Mouse (Mus musculus) heart, postnatal 0 days (tissue): ENCODE data around the gene Tbc1d8b. TPM values are rescaled to one million over a fixed set of nuclear protein-coding genes. Genes with fewer than 3 reads are reported as not detected.

Experiments
- ATAC-seq: fragments of 200-750 bp; cut with Nextera tagmentation; 2 replicates; pipeline ENCODE4 v1.8.0; 2017; ENCODE audit warnings: low read depth, moderate number of reproducible peaks, moderate library complexity; ENCODE audit not compliant: insufficient read depth
- DNase-seq: peaks from one replicate; pipeline ENCODE4 v3.0.0-alpha.2; 2016; ENCODE audit warnings: low spot score
- H3K27ac ChIP-seq: fragments of 300-500 bp; sonication (generic); 2 replicates; pipeline ENCODE4 v1.5.1; 2014; ENCODE audit warnings: low read depth, mild to moderate bottlenecking
- H3K27me3 ChIP-seq: fragments of 300-500 bp; sonication (generic); 2 replicates; pipeline ENCODE4 v1.6.1; 2014; ENCODE audit warnings: low read length, mixed read lengths; ENCODE audit not compliant: control insufficient read depth, insufficient read depth
- H3K36me3 ChIP-seq: fragments of 300-500 bp; sonication (generic); replicated peaks from 2 replicates; pipeline ENCODE4 v1.6.1; 2014; ENCODE audit warnings: low read length, mixed read lengths; ENCODE audit not compliant: control insufficient read depth, insufficient read depth
- H3K4me1 ChIP-seq: fragments of 300-500 bp; sonication (generic); 2 replicates; pipeline ENCODE4 v1.6.1; 2014; ENCODE audit warnings: antibody characterized with exemption; ENCODE audit not compliant: control insufficient read depth, insufficient read depth
- H3K4me2 ChIP-seq: fragments of 300-500 bp; sonication (generic); 2 replicates; pipeline ENCODE4 v1.6.1; 2014; ENCODE audit warnings: low read depth, mild to moderate bottlenecking, low read length, moderate library complexity
- H3K4me3 ChIP-seq: fragments of 300-500 bp; sonication (generic); 2 replicates; pipeline ENCODE4 v1.5.1; 2014; ENCODE audit warnings: low read depth, low read length
- H3K9ac ChIP-seq: fragments of 300-500 bp; sonication (generic); replicated peaks from 2 replicates; pipeline ENCODE4 v1.6.1; 2014; ENCODE audit warnings: low read depth, low read length, mixed read lengths
- H3K9me3 ChIP-seq: fragments of 300-500 bp; sonication (generic); replicated peaks from 2 replicates; pipeline ENCODE4 v1.6.1; 2016; ENCODE audit warnings: low read length; ENCODE audit not compliant: control insufficient read depth
- CTCF ChIP-seq: IDR thresholded peaks from 2 replicates; pipeline ENCODE4 v1.5.1; 2016; ENCODE audit warnings: antibody characterized with exemption, control low read depth, low read depth
- EP300 ChIP-seq: IDR thresholded peaks from 2 replicates; pipeline ENCODE4 v1.6.1; 2016; ENCODE audit warnings: antibody characterized with exemption, low read depth
- WGBS: fragments of 180-500 bp; shearing (Covaris S2); extraction: QIAGEN DNeasy Blood & Tissue Kit; methylation state at CpG from one replicate; pipeline ENCODE4 v1.1.7; 2014; 5-methylcytosine and 5-hydroxymethylcytosine counted together
- polyA plus RNA-seq: library from polyadenylated mRNA; unstranded; fragments of >200 nt; fragmentation: Nextera tagmentation; extraction: Ambion mirVana; gene quantifications from 2 replicates; pipeline ENCODE4 v1.2.1, GENCODE M21; 2015
- total RNA-seq: library from RNA; depleted of rRNA; stranded (reverse); fragments of >200 nt; gene quantifications from 2 replicates; pipeline ENCODE4 v1.2.3, GENCODE M21; 2014; ENCODE audit warnings: low replicate concordance; rRNA removed

Tbc1d8b gene
- total and polyA plus RNA-seq, 2 experiments from 2014 or later = 1.7 to 2.2 TPM

DNA sequence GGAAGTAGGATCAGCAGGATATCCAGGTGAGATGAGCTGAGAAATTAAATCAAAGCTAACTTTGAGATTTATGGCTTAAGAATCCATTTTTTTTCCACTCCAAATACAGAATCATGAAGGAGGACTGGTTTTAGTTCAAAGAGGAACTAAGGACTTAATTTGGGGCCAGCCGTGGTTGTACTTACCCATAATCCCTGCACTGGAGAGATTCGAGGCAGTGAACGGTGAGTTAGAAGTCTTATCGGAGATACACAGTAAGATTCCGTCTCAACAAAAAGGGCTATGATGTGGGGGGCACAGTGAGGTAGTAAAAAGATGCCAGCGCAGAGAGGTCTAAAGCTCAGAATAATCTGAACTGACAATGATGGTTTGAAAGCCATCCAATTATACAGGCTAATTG lies 111.2 kb downstream of the Tbc1d8b start:
- Histone ChIP-seq H3K4me3 (no peak overlapping the region), H3K27me3 (no peaks in the 10 kb centered on the region), H3K4me2 (no peak overlapping the region), H3K36me3 (no peaks in the 10 kb centered on the region), H3K9ac (no peak overlapping the region), H3K9me3 (no peaks in the 10 kb centered on the region), H3K27ac (no peak overlapping the region), H3K4me1 (no peaks in the 10 kb centered on the region)
- 84% methylated on average over 6 of the region's 6 CpGs for WGBS
- ATAC-seq = no peak
- DNase-seq = no peak
- TF ChIP-seq CTCF (no peak), EP300 (no peak)

DNA sequence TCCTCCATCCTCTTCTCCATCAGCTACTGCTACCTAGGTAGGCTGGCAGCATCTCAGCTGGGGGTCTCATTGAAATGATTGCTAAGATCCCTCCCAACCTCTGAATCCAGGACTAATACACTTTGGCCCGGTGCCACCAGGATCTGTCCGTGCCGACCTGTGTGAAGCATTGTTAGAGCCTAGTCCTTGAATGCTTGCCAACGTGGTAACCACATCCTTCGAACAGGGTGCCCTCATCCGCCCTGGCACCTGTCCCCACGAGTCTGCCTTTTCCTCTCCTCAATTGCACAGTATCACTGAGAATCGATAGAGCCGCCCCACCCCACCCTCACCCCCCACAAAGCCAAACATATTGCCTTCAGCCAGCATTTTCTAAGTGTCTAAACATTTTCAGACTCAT lies 113.1 kb downstream of the Tbc1d8b start:
- DNase-seq (no peak), ATAC-seq (no peak)
- TF ChIP-seq CTCF (no peak), EP300 (no peak)
- H3K4me3 ChIP-seq = no peak overlapping the region
- no peak overlapping the region for H3K4me2 ChIP-seq
- WGBS = 70% methylated on average over 9 of the region's 9 CpGs
- no peak overlapping the region for H3K9ac ChIP-seq
- no peaks in the 10 kb centered on the region for H3K9me3 ChIP-seq
- H3K27me3 ChIP-seq = no peaks in the 10 kb centered on the region
- no peaks in the 10 kb centered on the region for H3K4me1 ChIP-seq
- H3K27ac ChIP-seq = no peak overlapping the region
- no peaks in the 10 kb centered on the region for H3K36me3 ChIP-seq

DNA sequence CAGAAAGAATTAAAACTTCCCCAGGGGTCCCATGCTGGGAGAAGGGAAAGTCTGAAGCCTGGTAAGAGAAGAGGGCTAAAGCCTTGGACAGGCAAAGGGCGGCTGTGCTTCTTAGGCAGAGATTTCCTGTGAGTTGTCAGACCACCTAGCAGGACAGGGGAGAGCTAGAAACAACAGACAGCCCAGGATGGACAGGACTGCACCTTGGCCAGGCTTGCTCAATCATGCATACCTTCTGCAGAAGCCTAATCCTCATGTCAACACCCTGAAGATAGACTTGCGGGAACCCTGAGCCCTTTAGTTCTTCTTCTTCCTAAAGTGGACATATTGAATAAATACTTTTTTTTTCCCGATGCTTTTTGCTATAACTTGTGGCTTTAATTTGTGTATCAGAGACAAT lies 115.2 kb downstream of the Tbc1d8b start:
- no peak overlapping the region for H3K27ac ChIP-seq
- WGBS = 57% methylated on average over 3 of the region's 3 CpGs
- ATAC-seq (no peak), DNase-seq (no peak)
- no peaks in the 10 kb centered on the region for H3K36me3 ChIP-seq
- H3K9me3 ChIP-seq = no peaks in the 10 kb centered on the region
- H3K4me3 ChIP-seq = no peak overlapping the region
- no peak overlapping the region for H3K4me2 ChIP-seq
- TF ChIP-seq CTCF = no peak
- no peak for TF ChIP-seq EP300
- H3K27me3 ChIP-seq = no peaks in the 10 kb centered on the region
- no peak overlapping the region for H3K9ac ChIP-seq
- no peaks in the 10 kb centered on the region for H3K4me1 ChIP-seq

DNA sequence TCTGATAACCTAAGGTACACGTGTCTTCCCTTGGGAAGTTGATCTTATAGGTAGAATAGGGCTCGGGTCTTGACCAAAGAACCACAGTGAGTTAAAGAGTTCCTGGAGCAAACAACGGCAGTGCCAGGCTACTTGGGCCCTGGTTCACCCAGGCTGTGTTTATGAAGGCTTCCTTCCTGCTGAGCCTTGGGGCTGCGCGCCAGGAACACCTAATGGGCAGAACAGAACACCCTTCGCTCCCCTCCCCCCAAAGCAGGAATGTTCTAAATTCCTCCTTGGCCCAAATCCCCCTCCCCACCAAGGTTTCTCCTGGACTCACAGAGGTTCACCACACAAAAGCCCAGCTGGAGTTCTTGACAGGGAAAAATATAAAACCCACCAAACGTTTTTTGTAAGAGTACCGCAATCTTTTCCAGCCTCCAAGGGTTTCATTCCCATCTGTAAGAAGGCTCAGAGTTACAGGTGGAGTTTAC lies 115.6 kb downstream of the Tbc1d8b start, which contains the start of gene Cldn2:
TSS of gene Cldn2 (plus strand) at position 423 of the 473 bp plus-strand sequence.
- DNase-seq (no peak), ATAC-seq (no peak)
- Histone ChIP-seq H3K9ac (no peak within 1 kb of the TSS), H3K9me3 (no peaks in the 10 kb centered on the region), H3K4me2 (no peak within 1 kb of the TSS), H3K27me3 (no peaks in the 10 kb centered on the region), H3K27ac (no peak within 1 kb of the TSS), H3K4me1 (no peaks in the 10 kb centered on the region), H3K4me3 (no peak within 1 kb of the TSS), H3K36me3 (no peaks in the 10 kb centered on the region)
- TF ChIP-seq CTCF (no peak), EP300 (no peak)
- WGBS = 62% methylated on average over 8 of the region's 8 CpGs

Other genes with a start within 250 kb of the Tbc1d8b start
- 0.12 TPM in 1 of 2 replicates, not detected in the other for gene D330045A20Rik, start 204.6 kb upstream of the Tbc1d8b start, total RNA-seq
- 0.36 TPM in 2 replicates for gene D330045A20Rik, start 204.6 kb upstream of the Tbc1d8b start, polyA plus RNA-seq
- 48.5 and 58.2 TPM in 2 replicates for gene Rnf128, start 121.7 kb upstream of the Tbc1d8b start, total RNA-seq
- 53.9 and 56.7 TPM in 2 replicates for gene Rnf128, start 121.7 kb upstream of the Tbc1d8b start, polyA plus RNA-seq
- not detected in 2 replicates for gene Gm15013, start 29.5 kb downstream of the Tbc1d8b start, total RNA-seq
- gene Gm15013, start 29.5 kb downstream of the Tbc1d8b start, polyA plus RNA-seq = not detected in 2 replicates
- not detected in 2 replicates for gene Ripply1, start 97.4 kb downstream of the Tbc1d8b start, total RNA-seq
- gene Ripply1, start 97.4 kb downstream of the Tbc1d8b start, polyA plus RNA-seq = not detected in 2 replicates
- not detected in 2 replicates for gene Cldn2, start 115.8 kb downstream of the Tbc1d8b start, total RNA-seq
- gene Cldn2, start 115.8 kb downstream of the Tbc1d8b start, polyA plus RNA-seq = 0.05 TPM in 1 of 2 replicates, not detected in the other
- 6.1 and 15.8 TPM in 2 replicates for gene Morc4, start 186.7 kb downstream of the Tbc1d8b start, total RNA-seq
- gene Morc4, start 186.7 kb downstream of the Tbc1d8b start, polyA plus RNA-seq = 4.9 and 5.6 TPM in 2 replicates